Mouse (Mus musculus) myocyte (in vitro differentiated cells): Measurements from ENCODE around the gene Wdr90.
"Not testable (repeated sequence)": the region's sequence is repeated elsewhere in the genome, so short reads cannot be mapped to it uniquely, and the experiment has no call there.

ENCODE experiments used
- MAX ChIP-seq: IDR thresholded peaks from one replicate; pipeline ENCODE4 v1.6.1; 2011; ENCODE audit warnings: low read depth, mild to moderate bottlenecking, control low read depth
- USF1 ChIP-seq: IDR thresholded peaks from one replicate; pipeline ENCODE4 v1.6.1; 2011; ENCODE audit warnings: low read depth, mild to moderate bottlenecking, control low read depth, moderate library complexity

- TF ChIP-seq USF1, MAX: not testable (repeated sequence)
Observed at GRCm38 (mm10) chr17:25871566-25871965, 10.3 kb upstream of the Wdr90 start.
